Mouse (Mus musculus) erythroblast, embryonic 14.5 days (primary cell): ENCODE results near the gene Dact3. TPM values are rescaled to one million over a fixed set of nuclear protein-coding genes. Genes with fewer than 3 reads are reported as not detected.

ENCODE experiments used
- H3K27me3 ChIP-seq: 2 replicates; pipeline ENCODE4 v1.6.1; 2012; ENCODE audit warnings: inconsistent platforms; ENCODE audit not compliant: control insufficient read depth
- H3K36me3 ChIP-seq: 2 replicates; pipeline ENCODE4 v1.6.1; 2012; ENCODE audit warnings: mild to moderate bottlenecking, inconsistent platforms; ENCODE audit not compliant: control insufficient read depth
- H3K4me1 ChIP-seq: 2 replicates; pipeline ENCODE4 v1.6.1; 2012; ENCODE audit warnings: inconsistent platforms; ENCODE audit not compliant: control insufficient read depth
- H3K4me3 ChIP-seq: replicated peaks from 2 replicates; pipeline ENCODE3; 2012; ENCODE audit warnings: moderate library complexity, mild to moderate bottlenecking, inconsistent platforms
- H3K9me3 ChIP-seq: 2 replicates; pipeline ENCODE4 v1.6.1; 2012; ENCODE audit warnings: low read length, inconsistent platforms, mixed read lengths; ENCODE audit not compliant: control insufficient read depth
- GATA1 ChIP-seq: IDR thresholded peaks from 2 replicates; pipeline ENCODE4 v1.6.1; 2012; ENCODE audit warnings: low read length, inconsistent platforms, mixed read lengths
- TAL1 ChIP-seq: IDR thresholded peaks from 3 replicates; pipeline ENCODE4 v1.6.1; 2012; ENCODE audit warnings: low read length, inconsistent platforms, mixed read lengths
- polyA plus RNA-seq: library from polyadenylated mRNA; stranded (reverse); fragments of >175 nt; gene quantifications from 2 replicates; pipeline ENCODE4 v1.2.3, GENCODE M21; 2012

The Dact3 gene
- polyA plus RNA-seq, 1 experiment, result 0.02 TPM

DNA sequence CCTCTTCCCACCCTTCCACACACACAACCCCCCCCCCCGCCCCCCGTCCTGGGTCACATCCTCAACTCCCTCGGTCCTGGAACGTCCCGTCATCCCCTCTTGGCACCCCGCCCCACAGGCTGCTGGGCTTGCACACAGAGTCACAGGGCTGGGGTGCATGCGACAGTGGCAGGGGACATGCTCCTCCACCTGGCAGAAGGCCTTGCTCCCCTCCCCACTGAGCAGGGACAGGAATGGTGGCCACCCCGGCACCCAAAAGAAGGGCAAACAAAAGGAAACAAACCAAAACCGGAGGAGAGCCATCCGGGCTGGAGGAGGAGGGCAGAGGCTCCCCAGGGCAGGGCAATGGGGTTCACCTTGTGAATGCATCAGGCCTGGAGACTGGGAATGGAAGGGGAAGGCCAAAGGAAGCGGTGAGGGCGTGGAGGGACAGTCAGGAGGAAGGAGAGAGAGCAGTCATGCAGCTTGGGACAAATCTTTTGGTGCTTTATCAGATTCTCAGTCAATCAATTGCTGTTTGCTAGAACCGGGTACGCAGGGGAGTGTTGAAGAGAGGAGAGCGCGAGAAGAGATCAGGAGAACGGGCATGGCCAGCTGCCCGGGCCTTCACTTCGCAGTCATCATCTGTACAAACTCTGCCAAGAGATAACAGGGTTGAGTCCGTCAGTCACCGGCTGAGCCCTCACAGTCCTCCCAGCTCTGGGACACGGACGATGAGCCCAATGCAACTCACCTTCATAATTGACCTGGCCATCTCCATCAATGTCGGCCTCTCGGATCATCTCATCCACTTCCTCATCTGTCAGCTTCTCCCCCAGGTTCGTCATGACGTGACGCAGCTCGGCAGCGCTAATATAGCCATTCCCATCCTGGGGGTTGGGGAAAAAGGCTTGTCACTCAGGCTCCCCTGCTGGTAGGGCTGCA lies 41.5 kb downstream of the Dact3 start:
- Histone ChIP-seq H3K4me1 (peaks cover 33% of the 10 kb centered on the region), H3K9me3 (no peaks in the 10 kb centered on the region), H3K36me3 (peaks cover 77% of the 10 kb centered on the region), H3K4me3 (no peak overlapping the region), H3K27me3 (no peaks in the 10 kb centered on the region)
- no peak for TF ChIP-seq GATA1
- no peak for TF ChIP-seq TAL1

DNA sequence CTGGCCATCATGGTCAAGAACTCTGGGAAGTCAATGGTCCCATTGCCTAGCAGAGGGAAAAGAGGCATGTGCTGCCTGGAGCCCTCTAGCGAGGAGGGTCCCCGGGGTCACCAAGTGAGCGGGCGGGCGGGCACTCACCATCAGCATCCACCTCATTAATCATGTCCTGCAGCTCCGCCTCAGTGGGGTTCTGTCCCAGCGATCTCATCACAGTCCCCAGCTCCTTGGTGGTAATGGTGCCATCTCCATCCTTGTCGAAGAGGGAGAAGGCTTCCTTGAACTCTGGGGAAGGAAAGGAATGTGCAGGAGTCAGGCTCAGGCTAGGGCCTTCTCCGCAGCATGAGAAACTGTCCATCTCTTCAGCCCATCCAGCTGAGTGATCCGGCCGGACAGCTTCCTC lies 42.3 kb downstream of the Dact3 start:
- Histone ChIP-seq H3K36me3 (peaks cover 84% of the 10 kb centered on the region), H3K9me3 (no peaks in the 10 kb centered on the region), H3K4me1 (peaks cover 41% of the 10 kb centered on the region)

DNA sequence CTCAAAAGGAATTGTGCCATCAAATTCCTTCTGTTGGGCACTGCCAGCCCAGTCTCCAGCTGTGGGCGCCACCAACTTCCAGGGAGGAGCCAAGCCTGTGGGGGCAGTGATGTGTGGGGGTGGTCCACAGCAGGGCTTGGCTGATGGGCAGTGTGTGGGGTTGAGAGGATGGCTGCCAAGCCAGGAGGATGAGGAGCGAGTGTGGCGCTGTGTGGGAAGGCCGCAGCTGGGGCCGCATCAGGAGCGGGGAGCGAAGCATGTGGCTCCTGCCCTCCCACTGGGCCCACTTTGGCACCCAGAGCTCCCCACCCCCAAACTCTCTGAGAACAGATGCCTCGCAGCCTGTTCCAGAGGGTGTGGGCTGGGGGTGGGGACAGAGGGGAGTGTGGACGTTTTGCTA lies 42.9 kb downstream of the Dact3 start:
- H3K4me3 ChIP-seq, result no peak overlapping the region
- H3K36me3 ChIP-seq, result peaks cover 86% of the 10 kb centered on the region
- H3K9me3 ChIP-seq, result no peaks in the 10 kb centered on the region
- peaks cover 47% of the 10 kb centered on the region for H3K4me1 ChIP-seq
- TF ChIP-seq TAL1 (no peak), GATA1 (no peak)
- no peaks in the 10 kb centered on the region for H3K27me3 ChIP-seq

More for the DNA sequence above, 42.3 kb downstream of the Dact3 start:
- no peak overlapping the region for H3K4me3 ChIP-seq
- TF ChIP-seq GATA1 (no peak), TAL1 (no peak)
- H3K27me3 ChIP-seq, result no peaks in the 10 kb centered on the region

DNA sequence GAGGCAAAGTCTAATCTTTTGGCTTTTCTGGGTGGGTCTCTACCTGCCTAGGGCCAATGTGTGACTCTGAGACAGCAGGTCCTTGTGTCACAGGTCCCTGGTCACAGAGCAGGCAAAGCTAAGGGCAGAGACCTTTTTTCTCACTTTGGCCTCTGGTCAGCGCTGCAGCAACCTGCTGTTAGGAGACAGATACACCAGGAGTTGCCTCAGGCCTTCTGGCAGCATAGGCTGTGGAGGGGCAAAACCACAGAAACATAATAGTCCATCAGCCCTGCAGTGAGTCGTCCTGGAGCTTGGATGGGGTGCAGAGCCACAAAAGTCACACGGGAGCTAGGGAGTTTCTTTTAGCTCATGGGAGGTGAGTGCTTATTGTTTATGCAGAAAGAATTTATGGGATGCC lies 43.6 kb downstream of the Dact3 start:
- Histone ChIP-seq H3K27me3 (no peaks in the 10 kb centered on the region), H3K4me3 (no peak overlapping the region), H3K9me3 (no peaks in the 10 kb centered on the region), H3K36me3 (peaks cover 86% of the 10 kb centered on the region), H3K4me1 (peaks cover 48% of the 10 kb centered on the region)
- TF ChIP-seq GATA1 (no peak), TAL1 (no peak)

DNA sequence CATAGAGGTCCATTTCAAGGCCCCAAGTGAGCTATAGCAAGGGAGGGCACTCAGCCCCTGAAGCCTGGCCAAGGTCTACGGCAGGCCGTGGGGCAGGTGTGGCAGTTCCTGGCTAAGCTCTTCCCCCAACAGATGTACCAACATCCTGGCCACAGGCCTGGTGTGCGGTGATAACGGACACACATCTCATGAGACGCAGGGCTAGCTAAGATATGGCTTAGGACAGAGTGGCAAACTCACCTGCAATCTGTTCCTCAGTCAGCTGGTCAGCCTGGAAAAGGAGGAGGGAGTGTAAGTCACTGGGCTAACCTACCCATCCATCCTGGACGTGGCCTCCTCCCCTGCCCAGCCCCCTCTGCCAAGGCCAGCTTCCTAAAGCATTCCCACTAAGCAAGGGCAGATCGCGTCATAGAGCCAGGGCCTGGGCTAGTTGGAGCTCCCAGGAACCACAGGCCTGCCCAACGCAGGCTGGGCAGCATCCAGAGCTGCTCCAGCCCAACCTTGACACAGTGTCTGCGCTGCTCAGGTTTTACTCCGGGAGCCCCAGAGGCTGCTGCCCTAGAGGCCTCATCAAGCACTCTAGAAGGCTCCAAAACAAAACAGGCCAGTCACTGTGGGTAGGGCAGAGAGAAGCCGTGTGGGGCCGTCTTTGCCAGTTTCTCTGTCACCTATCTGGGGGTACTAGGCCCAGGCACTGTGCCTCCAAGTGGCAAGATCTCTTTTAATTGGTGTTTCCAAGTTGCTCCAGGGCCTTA lies 44.5 kb downstream of the Dact3 start:
- no peaks in the 10 kb centered on the region for H3K27me3 ChIP-seq
- H3K36me3 ChIP-seq, result peaks cover 78% of the 10 kb centered on the region
- H3K4me1 ChIP-seq, result peaks cover 52% of the 10 kb centered on the region
- no peak for TF ChIP-seq GATA1
- peak; percentile 62 for TF ChIP-seq TAL1
- peak overlapping the region; percentile 24 for H3K4me3 ChIP-seq
- H3K9me3 ChIP-seq, result no peaks in the 10 kb centered on the region

DNA sequence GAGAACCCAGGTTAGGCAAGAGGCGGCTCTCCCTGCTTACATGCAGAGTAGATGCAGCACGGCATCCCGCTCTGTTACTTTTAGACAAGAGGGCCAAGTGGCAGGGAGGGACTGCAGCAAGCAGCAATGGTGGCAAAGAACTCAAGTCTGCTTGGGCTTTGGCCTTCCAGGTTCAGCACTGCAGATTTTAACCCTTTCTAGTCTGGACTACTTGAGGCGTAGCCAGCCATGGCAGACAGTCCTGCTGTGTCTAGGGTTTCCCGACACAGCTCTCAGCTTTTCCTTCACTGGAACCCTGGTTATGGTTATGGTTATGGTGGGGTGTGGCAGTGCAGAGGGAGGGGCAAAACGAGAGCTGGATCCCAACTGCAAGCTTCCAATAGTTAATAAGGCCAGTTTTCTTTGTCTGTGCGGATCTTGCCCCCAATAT lies 45.0 kb downstream of the Dact3 start:
- Histone ChIP-seq H3K27me3 (no peaks in the 10 kb centered on the region), H3K9me3 (no peaks in the 10 kb centered on the region), H3K36me3 (peaks cover 72% of the 10 kb centered on the region), H3K4me3 (peak overlapping the region; percentile 1), H3K4me1 (peaks cover 56% of the 10 kb centered on the region)
- TF ChIP-seq GATA1 (no peak), TAL1 (no peak)

DNA sequence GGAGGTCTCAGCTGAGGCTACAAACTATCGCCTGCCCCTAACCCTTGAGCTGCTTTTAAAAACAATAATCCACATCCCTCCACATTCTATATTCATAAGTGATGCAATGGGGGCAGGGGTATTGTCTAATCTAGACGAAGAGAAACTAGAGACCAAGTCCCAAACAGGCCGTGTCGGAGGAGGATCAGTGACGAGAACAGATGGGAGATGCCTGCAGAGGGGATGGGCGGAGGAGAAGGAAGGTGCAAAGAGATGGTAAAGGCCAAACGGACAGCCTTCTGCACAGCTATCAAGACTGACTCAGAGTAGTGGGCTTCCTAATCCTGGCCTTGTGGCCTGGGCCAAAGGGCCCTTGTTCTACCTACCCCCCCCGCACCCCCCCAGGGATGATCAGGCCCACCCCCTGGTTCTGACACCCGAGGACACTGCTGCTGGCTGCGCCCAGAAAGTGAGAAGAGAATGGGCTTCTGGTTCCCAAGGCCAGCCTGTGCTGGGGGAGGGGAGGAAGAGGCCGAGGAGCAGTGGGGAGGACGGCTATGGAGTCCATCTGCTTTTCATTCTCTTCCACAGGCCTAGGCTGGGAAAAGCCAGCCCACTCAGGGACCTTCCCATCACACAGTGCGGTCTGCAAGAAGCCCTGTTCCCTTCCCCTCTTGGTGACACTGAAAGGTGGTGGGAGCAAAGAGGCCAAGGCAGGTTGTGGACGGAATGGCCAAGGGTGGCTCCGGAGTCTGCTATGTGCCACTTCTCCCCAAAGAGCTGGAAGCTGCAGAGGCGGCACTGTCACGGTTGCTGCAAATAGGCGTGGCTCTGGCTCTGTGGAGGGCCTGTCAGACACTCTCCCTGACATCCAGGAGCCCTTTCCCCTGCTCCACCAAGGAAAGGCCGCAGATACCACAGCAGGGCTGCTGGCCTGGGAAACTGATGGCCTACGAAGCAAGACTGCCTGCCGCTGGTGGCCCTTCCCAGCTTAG lies 46.0 kb downstream of the Dact3 start:
- peaks cover 56% of the 10 kb centered on the region for H3K4me1 ChIP-seq
- peaks cover 63% of the 10 kb centered on the region for H3K36me3 ChIP-seq
- H3K4me3 ChIP-seq, result peak overlapping the region; percentile 98
- H3K27me3 ChIP-seq, result no peaks in the 10 kb centered on the region
- TF ChIP-seq GATA1 (no peak), TAL1 (no peak)
- no peaks in the 10 kb centered on the region for H3K9me3 ChIP-seq

DNA sequence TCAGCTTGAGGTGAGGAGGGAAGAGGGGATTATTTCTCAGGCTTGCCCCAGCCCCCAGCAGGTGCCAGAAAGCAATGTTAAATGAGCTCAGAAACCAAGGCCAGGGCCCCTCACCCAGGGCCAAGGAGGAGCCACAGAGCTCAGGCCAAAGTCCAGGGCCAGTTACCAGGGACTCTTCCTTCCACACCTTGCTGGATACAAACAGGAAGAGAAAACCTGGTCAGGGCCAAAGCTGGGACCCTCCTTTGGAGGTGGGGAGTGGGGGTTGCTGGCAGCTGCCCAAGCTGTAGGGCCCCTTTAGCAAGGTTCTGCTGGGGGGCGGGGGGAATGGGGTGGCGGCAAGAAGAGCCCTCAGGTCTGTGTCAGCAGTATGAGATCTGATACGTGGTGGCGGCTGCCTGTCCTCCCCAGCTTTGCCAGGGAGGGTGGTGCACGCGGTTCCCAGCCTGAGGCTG lies 46.8 kb downstream of the Dact3 start:
- peak overlapping the region; percentile 98 for H3K4me3 ChIP-seq
- peaks cover 55% of the 10 kb centered on the region for H3K36me3 ChIP-seq
- no peaks in the 10 kb centered on the region for H3K9me3 ChIP-seq
- TF ChIP-seq GATA1 (no peak), TAL1 (no peak)
- peaks cover 56% of the 10 kb centered on the region for H3K4me1 ChIP-seq
- no peaks in the 10 kb centered on the region for H3K27me3 ChIP-seq
